Mouse (Mus musculus) Muller cell, postnatal 12 days (primary cell): ENCODE measurements around the gene Trex1.

Source experiments
- DNase-seq: peaks from one replicate; pipeline ENCODE4 v3.0.0-alpha.2; 2015; ENCODE audit errors: inconsistent ontology term

Gene Trex1

GRCm38 (mm10) chr9:109016973-109017604 is 42.4 kb downstream of the Trex1 start:
- DNase-seq = no peak

GRCm38 (mm10) chr9:109015397-109015796 is 44.1 kb downstream of the Trex1 start:
- DNase-seq = no peak

GRCm38 (mm10) chr9:109010316-109010690 is 49.2 kb downstream of the Trex1 start:
- DNase-seq = no peak

- DNase-seq = no peak
Measured at GRCm38 (mm10) chr9:109009636-109010315, 49.8 kb downstream of the Trex1 start.

- no peak for DNase-seq
Measured at GRCm38 (mm10) chr9:109008994-109009635, 50.4 kb downstream of the Trex1 start.

GRCm38 (mm10) chr9:109008081-109008480 is 51.5 kb downstream of the Trex1 start:
- no peak for DNase-seq
